Mouse (Mus musculus) limb, embryonic 13.5 days (tissue): ENCODE measurements around the gene Limch1. TPM values are rescaled to one million over a fixed set of nuclear protein-coding genes. Genes with fewer than 3 reads are reported as not detected.
A peak's percentile ranks its signal among the peaks of the same experiment; 100 is the strongest.

Experiments used
- ATAC-seq: fragments of 200-750 bp; cut with Nextera tagmentation; 2 replicates; pipeline ENCODE4 v1.8.0; 2017; ENCODE audit warnings: low read depth, moderate number of reproducible peaks, moderate TSS enrichment; ENCODE audit not compliant: low FRiP score
- H3K27ac ChIP-seq: fragments of 300-500 bp; sonication (generic); 2 replicates; pipeline ENCODE4 v1.5.1; 2015; ENCODE audit warnings: inconsistent platforms, mild to moderate bottlenecking, moderate library complexity
- H3K27me3 ChIP-seq: fragments of 300-500 bp; sonication (generic); 2 replicates; pipeline ENCODE4 v1.6.1; 2015; ENCODE audit warnings: mild to moderate bottlenecking, inconsistent platforms
- H3K36me3 ChIP-seq: fragments of 300-500 bp; sonication (generic); 2 replicates; pipeline ENCODE4 v1.6.1; 2015; ENCODE audit warnings: inconsistent platforms, mild to moderate bottlenecking, moderate library complexity
- H3K4me1 ChIP-seq: fragments of 300-500 bp; sonication (generic); 2 replicates; pipeline ENCODE4 v1.6.1; 2015; ENCODE audit warnings: inconsistent platforms
- H3K4me2 ChIP-seq: fragments of 300-500 bp; sonication (generic); replicated peaks from 2 replicates; pipeline ENCODE4 v1.6.1; 2015; ENCODE audit warnings: inconsistent platforms, mild to moderate bottlenecking, moderate library complexity
- H3K4me3 ChIP-seq: fragments of 300-500 bp; sonication (generic); 2 replicates; pipeline ENCODE4 v1.5.1; 2015; ENCODE audit warnings: moderate library complexity, mild to moderate bottlenecking, inconsistent platforms
- H3K9ac ChIP-seq: fragments of 300-500 bp; sonication (generic); 2 replicates; pipeline ENCODE4 v1.6.1; 2015; ENCODE audit warnings: mild to moderate bottlenecking, inconsistent platforms
- H3K9me3 ChIP-seq: fragments of 300-500 bp; sonication (generic); 2 replicates; pipeline ENCODE4 v1.6.1; 2016; ENCODE audit warnings: inconsistent platforms
- WGBS: fragments of 180-500 bp; shearing (Covaris S2); methylation state at CpG from one replicate; pipeline ENCODE4 v1.1.7; 2015; 5-methylcytosine and 5-hydroxymethylcytosine counted together
- polyA plus RNA-seq: library from polyadenylated mRNA; unstranded; fragments of >200 nt; fragmentation: Nextera tagmentation; extraction: Ambion mirVana; gene quantifications from 2 replicates; pipeline ENCODE4 v1.2.1, GENCODE M21; 2015

Gene Limch1
- polyA plus RNA-seq, 1 experiment from 2014 or later, result 82.0 TPM

- no peak overlapping the region for H3K27ac ChIP-seq
- 21% methylated on average over 5 of the region's 5 CpGs for WGBS
- no peak for ATAC-seq
- H3K36me3 ChIP-seq, result no peaks in the 10 kb centered on the region
- H3K9ac ChIP-seq, result no peak overlapping the region
- H3K4me1 ChIP-seq, result peaks cover 13% of the 10 kb centered on the region
- H3K4me2 ChIP-seq, result no peak overlapping the region
- H3K9me3 ChIP-seq, result no peaks in the 10 kb centered on the region
- H3K4me3 ChIP-seq, result no peak overlapping the region
- 0 out of 2 replicates have a peak, but pooled peaks cover 8% of the 10 kb centered on the region for H3K27me3 ChIP-seq
Observed at GRCm38 (mm10) chr5:66720921-66721320, 24.7 kb upstream of the Limch1 start.

GRCm38 (mm10) chr5:66722586-66722985 is 23.0 kb upstream of the Limch1 start:
- Histone ChIP-seq H3K27me3 (0 out of 2 replicates have a peak, but pooled peaks cover 8% of the 10 kb centered on the region), H3K9ac (no peak overlapping the region), H3K4me3 (no peak overlapping the region), H3K4me2 (no peak overlapping the region), H3K27ac (no peak overlapping the region), H3K9me3 (no peaks in the 10 kb centered on the region), H3K4me1 (peaks cover 13% of the 10 kb centered on the region), H3K36me3 (no peaks in the 10 kb centered on the region)
- no peak for ATAC-seq
- WGBS, result 62% methylated on average over 9 of the region's 9 CpGs

- Histone ChIP-seq H3K36me3 (no peaks in the 10 kb centered on the region), H3K4me2 (no peak overlapping the region), H3K4me1 (peaks cover 13% of the 10 kb centered on the region), H3K9me3 (no peaks in the 10 kb centered on the region), H3K4me3 (no peak overlapping the region), H3K9ac (no peak overlapping the region), H3K27me3 (0 out of 2 replicates have a peak, but pooled peaks cover 8% of the 10 kb centered on the region), H3K27ac (no peak overlapping the region; the same call in 1 of the 2 replicates)
- 62% methylated on average over 4 of the region's 4 CpGs for WGBS
- no peak for ATAC-seq
Observed at GRCm38 (mm10) chr5:66723037-66723436, 22.6 kb upstream of the Limch1 start.

GRCm38 (mm10) chr5:66723626-66724025 is 22.0 kb upstream of the Limch1 start:
- peaks cover 13% of the 10 kb centered on the region for H3K4me1 ChIP-seq
- no peaks in the 10 kb centered on the region for H3K9me3 ChIP-seq
- no peak overlapping the region for H3K4me3 ChIP-seq
- H3K36me3 ChIP-seq, result no peaks in the 10 kb centered on the region
- ATAC-seq, result no peak
- H3K27ac ChIP-seq, result no peak overlapping the region
- H3K27me3 ChIP-seq, result 0 out of 2 replicates have a peak, but pooled peaks cover 8% of the 10 kb centered on the region
- H3K9ac ChIP-seq, result no peak overlapping the region
- no peak overlapping the region for H3K4me2 ChIP-seq
- 92% methylated on average over 3 of the region's 3 CpGs for WGBS

GRCm38 (mm10) chr5:66729306-66729705 is 16.3 kb upstream of the Limch1 start:
- no peak overlapping the region for H3K4me3 ChIP-seq
- 89% methylated on average over 4 of the region's 4 CpGs for WGBS

GRCm38 (mm10) chr5:66730621-66731301 is 14.9 kb upstream of the Limch1 start:
- H3K9me3 ChIP-seq, result no peaks in the 10 kb centered on the region
- WGBS, result 43% methylated on average over 11 of the region's 11 CpGs
- no peak overlapping the region for H3K27ac ChIP-seq
- ATAC-seq, result peak; percentile 77
- H3K36me3 ChIP-seq, result no peaks in the 10 kb centered on the region
- no peak overlapping the region for H3K9ac ChIP-seq
- H3K4me3 ChIP-seq, result no peak overlapping the region
- H3K4me2 ChIP-seq, result no peak overlapping the region
- no peaks in the 10 kb centered on the region for H3K27me3 ChIP-seq
- peaks cover 7% of the 10 kb centered on the region; the same call in 1 of the 2 replicates for H3K4me1 ChIP-seq

More at GRCm38 (mm10) chr5:66729306-66729705, 16.3 kb upstream of the Limch1 start:
- Histone ChIP-seq H3K4me2 (no peak overlapping the region), H3K27ac (no peak overlapping the region), H3K36me3 (no peaks in the 10 kb centered on the region), H3K4me1 (peaks cover 7% of the 10 kb centered on the region; the same call in 1 of the 2 replicates), H3K27me3 (0 out of 2 replicates have a peak, but pooled peaks cover 5% of the 10 kb centered on the region), H3K9me3 (no peaks in the 10 kb centered on the region), H3K9ac (no peak overlapping the region)
- ATAC-seq, result no peak

GRCm38 (mm10) chr5:66731302-66731697 is 14.3 kb upstream of the Limch1 start:
- no peak overlapping the region for H3K4me2 ChIP-seq

GRCm38 (mm10) chr5:66733556-66733955 is 12.1 kb upstream of the Limch1 start:
- no peak overlapping the region for H3K27ac ChIP-seq
- WGBS, result 97% methylated on average over 1 of the region's 1 CpGs
- H3K4me2 ChIP-seq, result no peak overlapping the region
- H3K9me3 ChIP-seq, result no peaks in the 10 kb centered on the region
- H3K4me3 ChIP-seq, result no peak overlapping the region
- ATAC-seq, result no peak
- H3K27me3 ChIP-seq, result no peaks in the 10 kb centered on the region
- no peaks in the 10 kb centered on the region for H3K36me3 ChIP-seq
- H3K9ac ChIP-seq, result no peak overlapping the region
- H3K4me1 ChIP-seq, result peaks cover 7% of the 10 kb centered on the region; the same call in 1 of the 2 replicates

More at GRCm38 (mm10) chr5:66731302-66731697, 14.3 kb upstream of the Limch1 start:
- H3K4me3 ChIP-seq, result no peak overlapping the region
- WGBS, result 82% methylated on average over 1 of the region's 1 CpGs
- no peaks in the 10 kb centered on the region for H3K27me3 ChIP-seq
- no peak overlapping the region for H3K9ac ChIP-seq
- no peaks in the 10 kb centered on the region for H3K9me3 ChIP-seq
- no peaks in the 10 kb centered on the region for H3K36me3 ChIP-seq
- H3K27ac ChIP-seq, result no peak overlapping the region
- no peak for ATAC-seq
- H3K4me1 ChIP-seq, result peaks cover 7% of the 10 kb centered on the region; the same call in 1 of the 2 replicates

- no peaks in the 10 kb centered on the region for H3K36me3 ChIP-seq
- ATAC-seq, result no peak
- no peak overlapping the region for H3K4me2 ChIP-seq
- peaks cover 15% of the 10 kb centered on the region; the same call in 1 of the 2 replicates for H3K27me3 ChIP-seq
- H3K9me3 ChIP-seq, result no peaks in the 10 kb centered on the region
- no peaks in the 10 kb centered on the region for H3K4me1 ChIP-seq
- H3K9ac ChIP-seq, result no peak overlapping the region
- no peak overlapping the region for H3K4me3 ChIP-seq
- 96% methylated on average over 3 of the region's 3 CpGs for WGBS
- H3K27ac ChIP-seq, result no peak overlapping the region
Observed at GRCm38 (mm10) chr5:66739376-66739775, 6.3 kb upstream of the Limch1 start.

- H3K27me3 ChIP-seq, result peaks cover 39% of the 10 kb centered on the region
- H3K4me2 ChIP-seq, result peak overlapping the region; percentile 97
- peak; percentile 68 for ATAC-seq
- H3K36me3 ChIP-seq, result no peaks in the 10 kb centered on the region
- no peaks in the 10 kb centered on the region for H3K9me3 ChIP-seq
- H3K4me3 ChIP-seq, result peak overlapping the region; percentile 72
- under 1% methylated on average over 42 of the region's 42 CpGs for WGBS
- peaks cover 37% of the 10 kb centered on the region for H3K4me1 ChIP-seq
- peak overlapping the region; percentile 52; the same call in 1 of the 2 replicates for H3K27ac ChIP-seq
- H3K9ac ChIP-seq, result peak overlapping the region; percentile 78
Observed at GRCm38 (mm10) chr5:66745996-66746681, 512 bp downstream of the Limch1 start.

GRCm38 (mm10) chr5:66746761-66747160 is 1.1 kb downstream of the Limch1 start:
- Histone ChIP-seq H3K4me3 (peak overlapping the region; percentile 72), H3K9ac (peak overlapping the region; percentile 78), H3K9me3 (no peaks in the 10 kb centered on the region), H3K4me2 (peak overlapping the region; percentile 97), H3K27me3 (peaks cover 39% of the 10 kb centered on the region), H3K27ac (no peak overlapping the region), H3K36me3 (no peaks in the 10 kb centered on the region), H3K4me1 (peaks cover 43% of the 10 kb centered on the region)
- ATAC-seq, result no peak
- WGBS, result 8% methylated on average over 11 of the region's 11 CpGs

GRCm38 (mm10) chr5:66747761-66748430 is 2.3 kb downstream of the Limch1 start:
- no peak for ATAC-seq
- no peak overlapping the region for H3K9ac ChIP-seq
- H3K4me1 ChIP-seq, result peaks cover 44% of the 10 kb centered on the region
- H3K36me3 ChIP-seq, result no peaks in the 10 kb centered on the region
- H3K4me2 ChIP-seq, result peak overlapping the region; percentile 46
- no peaks in the 10 kb centered on the region for H3K9me3 ChIP-seq
- no peak overlapping the region for H3K27ac ChIP-seq
- peak overlapping the region; percentile 12 for H3K4me3 ChIP-seq
- H3K27me3 ChIP-seq, result peaks cover 34% of the 10 kb centered on the region
- WGBS, result 19% methylated on average over 10 of the region's 10 CpGs
